Mouse (Mus musculus) brain, embryonic 14.5 days (tissue): ENCODE measurements around the gene Vav2.

Source experiments
- CTCF ChIP-seq: fragments of 200-500 bp; IDR thresholded peaks from 2 replicates; pipeline ENCODE4 v1.5.1; 2012; ENCODE audit warnings: inconsistent platforms, mild to moderate bottlenecking, moderate library complexity, borderline replicate concordance; ENCODE audit not compliant: insufficient read depth, insufficient read length; ENCODE audit errors: extremely low read depth
- POLR2A ChIP-seq: fragments of 200-500 bp; IDR thresholded peaks from 2 replicates; pipeline ENCODE4 v1.6.1; 2012; ENCODE audit warnings: mild to moderate bottlenecking, inconsistent platforms, borderline replicate concordance; ENCODE audit not compliant: poor library complexity, insufficient read depth, insufficient read length, severe bottlenecking; ENCODE audit errors: extremely low read depth

DNA sequence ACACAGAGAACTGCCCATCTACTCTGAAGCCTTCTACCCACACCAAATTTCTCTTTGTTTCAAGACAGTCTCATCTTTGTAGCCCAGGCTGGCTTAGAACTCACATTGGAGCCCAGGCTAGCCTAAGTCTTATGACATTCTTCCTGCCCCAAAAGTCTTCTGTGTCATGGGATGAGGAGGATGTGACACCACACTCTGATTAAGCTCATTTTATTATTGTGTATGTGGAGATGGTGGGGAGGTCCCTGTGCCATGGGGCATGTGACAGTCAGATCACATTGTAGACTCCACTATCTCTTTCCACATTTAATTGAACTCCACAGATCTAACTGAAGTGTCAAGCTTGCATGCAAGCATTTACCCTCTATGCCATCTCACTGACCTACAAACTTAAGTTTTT lies 122.8 kb downstream of the Vav2 start:
- no peak for TF ChIP-seq CTCF
- no peak for TF ChIP-seq POLR2A
